Mouse (Mus musculus) left cerebral cortex, adult 11 months (tissue): Measurements from ENCODE around the gene Ssc4d.

Source experiments
- DNase-seq: peaks from one replicate; pipeline ENCODE4 v3.0.0; 2022; ENCODE audit warnings: low spot score

Gene Ssc4d

DNA sequence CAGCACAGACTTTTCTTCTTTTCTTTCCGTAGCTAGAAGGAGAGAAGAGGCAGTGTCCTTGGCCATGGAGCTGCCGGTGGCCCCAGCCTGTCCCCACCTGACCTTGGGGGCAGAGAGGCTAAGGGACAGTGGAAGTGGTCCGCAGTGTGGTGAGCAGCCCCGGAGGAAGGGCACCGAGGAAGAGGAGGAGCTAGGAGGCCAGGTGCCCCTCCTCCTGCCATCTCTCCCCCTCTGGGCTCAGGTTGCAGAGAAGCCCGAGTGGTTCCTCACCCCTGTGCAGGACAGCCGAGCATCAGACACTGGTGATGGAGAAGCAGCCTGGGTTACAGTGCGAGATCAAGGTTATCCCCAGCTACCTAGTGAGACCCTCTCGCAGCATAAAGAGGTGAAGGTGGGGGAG is at the start of gene Ssc4d:
Gene Ssc4d (minus strand): TSS at position 167 of the 400 bp plus-strand sequence.
- no peak for DNase-seq

DNA sequence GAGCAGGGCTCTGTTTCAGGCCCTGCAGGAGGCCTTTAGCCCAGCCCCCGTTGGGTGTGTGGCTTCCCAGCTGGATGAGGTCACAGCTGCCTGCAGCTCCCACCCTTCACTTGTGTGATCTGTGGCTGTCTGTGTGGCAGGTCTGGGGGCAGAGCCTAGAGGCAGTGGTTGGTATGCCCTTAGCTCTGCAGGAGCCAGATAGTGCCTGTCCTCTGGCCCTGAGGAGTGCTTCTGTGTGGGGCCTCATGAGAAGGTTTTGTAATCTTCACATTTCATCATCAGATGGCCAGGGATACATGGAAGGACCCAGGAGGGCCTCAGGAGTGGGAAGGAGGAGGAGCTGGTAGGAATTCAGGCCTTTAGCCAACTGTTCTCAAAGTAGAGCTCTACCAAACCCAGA is 45.6 kb upstream of the Ssc4d start:
- DNase-seq: no peak

- DNase-seq: no peak
These were observed 44.4 kb upstream of the Ssc4d start for GRCm38 (mm10) chr5:136018726-136019125.

DNA sequence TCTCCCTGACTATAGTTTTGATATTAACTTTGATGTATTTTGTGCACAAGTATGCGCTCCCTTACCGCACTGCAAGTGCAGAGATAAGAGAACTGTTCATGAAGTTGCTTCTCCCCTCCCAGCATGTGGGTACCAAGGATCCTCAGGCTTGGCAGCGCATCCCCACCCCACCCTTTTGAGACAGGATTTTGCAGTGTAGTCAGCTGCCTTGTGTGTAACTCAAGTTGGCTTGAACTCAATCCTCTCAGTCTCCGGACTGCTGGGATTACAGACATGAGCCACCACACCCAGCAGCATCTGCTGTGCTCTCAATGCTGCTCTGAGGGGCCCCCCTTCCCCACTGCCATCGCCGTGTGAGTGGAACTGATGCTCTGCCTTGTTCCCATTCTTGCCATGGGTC is 42.9 kb upstream of the Ssc4d start:
- no peak for DNase-seq

GRCm38 (mm10) chr5:136016014-136016876 is 41.9 kb upstream of the Ssc4d start:
- no peak for DNase-seq

GRCm38 (mm10) chr5:136015586-136015985 is 41.3 kb upstream of the Ssc4d start:
- DNase-seq: no peak

GRCm38 (mm10) chr5:136014877-136015276 is 40.5 kb upstream of the Ssc4d start:
- no peak for DNase-seq

GRCm38 (mm10) chr5:136007745-136008144 is 33.4 kb upstream of the Ssc4d start:
- DNase-seq: no peak

DNA sequence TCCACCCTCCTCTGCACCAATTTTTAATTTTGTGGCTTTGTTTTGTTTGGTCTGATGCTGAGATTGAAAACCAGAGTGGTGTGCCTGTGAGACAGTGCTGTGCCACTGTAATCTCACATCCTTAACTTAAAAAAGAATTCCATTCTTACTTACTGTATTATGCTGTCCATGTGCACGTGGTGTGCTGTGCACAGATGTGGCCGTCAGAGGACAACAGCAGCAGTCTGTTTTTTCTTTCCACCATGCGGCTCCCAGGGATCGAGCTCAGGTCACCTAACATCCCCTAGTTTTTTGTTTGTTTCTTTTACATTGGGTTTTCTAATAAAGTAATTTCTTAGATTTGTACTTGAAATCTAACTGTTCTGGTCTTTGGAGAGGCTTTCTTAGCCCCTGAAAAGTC is 30.2 kb upstream of the Ssc4d start:
- DNase-seq: no peak

DNA sequence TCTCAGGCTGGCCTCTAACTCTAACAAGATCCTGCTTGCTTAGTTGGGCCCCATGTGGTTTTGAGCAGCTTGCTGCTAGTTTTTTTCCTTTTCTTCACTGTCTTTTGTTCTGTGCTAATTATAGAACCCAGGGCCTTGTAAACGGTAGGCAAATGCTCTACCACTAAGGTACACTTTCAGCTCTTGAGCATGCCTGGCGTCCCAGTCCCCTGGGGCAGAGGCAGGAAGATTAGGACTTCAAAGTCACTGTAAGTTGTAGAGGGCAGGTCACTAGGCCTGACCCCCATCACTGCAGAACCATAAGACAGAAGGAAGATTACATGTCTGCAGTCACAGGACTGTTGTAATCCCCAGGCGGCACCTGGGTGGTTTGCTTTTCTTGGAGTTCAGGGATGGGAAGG is 28.4 kb upstream of the Ssc4d start:
- no peak for DNase-seq

DNA sequence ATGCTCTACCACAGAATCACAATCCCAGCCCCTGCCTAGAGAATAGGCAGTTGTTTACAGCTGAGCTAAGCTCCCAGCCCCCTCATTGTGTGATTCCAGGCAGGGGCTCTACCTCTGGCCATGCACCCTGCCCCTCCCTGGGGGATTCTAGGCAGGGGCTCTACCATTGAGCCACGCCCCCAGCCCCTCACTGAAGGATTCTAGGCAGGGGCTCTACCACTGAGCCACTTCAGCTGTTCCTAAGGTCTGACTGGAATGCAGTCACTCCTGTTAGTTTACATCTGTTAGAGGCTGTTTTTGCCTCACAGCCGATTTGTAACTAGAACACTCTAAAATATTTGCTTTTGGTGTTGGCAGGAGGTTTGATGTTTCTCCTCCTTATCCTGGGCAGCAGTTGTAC is 28.0 kb upstream of the Ssc4d start:
- no peak for DNase-seq

- no peak for DNase-seq
These were observed 26.9 kb upstream of the Ssc4d start for GRCm38 (mm10) chr5:136001222-136001621.

DNA sequence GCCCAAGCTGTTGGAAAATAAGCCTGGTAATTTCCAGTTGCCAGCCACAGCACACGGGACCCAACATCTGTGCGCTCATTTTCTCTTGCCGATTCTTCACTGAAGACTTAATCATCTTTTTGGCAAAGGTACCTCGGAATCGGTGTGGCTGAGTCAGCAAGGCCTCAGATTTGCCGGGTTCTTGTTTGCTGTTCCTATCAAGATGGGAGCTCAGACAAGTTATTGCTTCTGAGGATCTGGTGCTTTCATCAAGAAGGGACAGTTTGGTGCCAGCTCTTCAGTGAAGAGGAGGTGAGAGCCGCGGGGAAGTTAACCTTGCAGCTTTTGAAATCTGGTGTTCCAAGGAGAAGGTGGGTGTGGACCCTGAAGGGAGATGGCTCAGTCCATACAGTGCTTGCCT is 21.8 kb upstream of the Ssc4d start:
- DNase-seq: no peak

- peak; percentile 86 for DNase-seq
These were observed 20.7 kb upstream of the Ssc4d start, which contains the start of gene Dtx2 for GRCm38 (mm10) chr5:135994725-135995687. Gene Dtx2 (plus strand): TSS chr5:135994800.

- DNase-seq: no peak
These were observed 20.0 kb upstream of the Ssc4d start for GRCm38 (mm10) chr5:135994335-135994724.

DNA sequence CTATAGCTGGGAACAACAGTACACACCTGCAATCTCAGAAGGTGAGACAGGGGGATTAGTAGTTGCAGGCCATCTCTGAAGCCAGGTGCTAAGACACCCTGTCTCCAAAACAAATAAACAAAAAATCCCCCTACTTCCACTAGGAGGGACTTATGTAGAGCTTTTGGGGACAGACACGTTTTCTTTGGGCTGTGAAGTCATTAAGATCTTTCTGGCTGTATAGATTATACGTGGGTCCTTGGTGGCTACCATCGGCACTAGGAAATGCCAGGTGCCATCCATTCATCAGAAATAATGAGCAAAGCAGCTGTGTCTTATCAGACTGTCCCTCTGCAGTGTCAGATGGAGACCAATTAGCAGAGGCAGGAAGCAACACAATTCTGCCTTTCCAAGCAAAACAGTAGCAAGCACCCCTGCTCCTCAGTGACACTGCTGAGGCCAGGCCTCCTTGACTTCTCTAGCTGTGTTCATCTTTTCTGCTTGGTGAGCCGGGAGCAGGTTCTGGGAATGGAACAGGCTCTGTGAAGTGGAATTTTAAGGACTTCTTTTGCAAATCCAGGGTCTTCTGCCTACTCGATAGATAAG is 19.1 kb upstream of the Ssc4d start:
- no peak for DNase-seq

GRCm38 (mm10) chr5:135990601-135991000 is 16.3 kb upstream of the Ssc4d start:
- DNase-seq: no peak

GRCm38 (mm10) chr5:135987248-135987647 is 12.9 kb upstream of the Ssc4d start:
- no peak for DNase-seq

DNA sequence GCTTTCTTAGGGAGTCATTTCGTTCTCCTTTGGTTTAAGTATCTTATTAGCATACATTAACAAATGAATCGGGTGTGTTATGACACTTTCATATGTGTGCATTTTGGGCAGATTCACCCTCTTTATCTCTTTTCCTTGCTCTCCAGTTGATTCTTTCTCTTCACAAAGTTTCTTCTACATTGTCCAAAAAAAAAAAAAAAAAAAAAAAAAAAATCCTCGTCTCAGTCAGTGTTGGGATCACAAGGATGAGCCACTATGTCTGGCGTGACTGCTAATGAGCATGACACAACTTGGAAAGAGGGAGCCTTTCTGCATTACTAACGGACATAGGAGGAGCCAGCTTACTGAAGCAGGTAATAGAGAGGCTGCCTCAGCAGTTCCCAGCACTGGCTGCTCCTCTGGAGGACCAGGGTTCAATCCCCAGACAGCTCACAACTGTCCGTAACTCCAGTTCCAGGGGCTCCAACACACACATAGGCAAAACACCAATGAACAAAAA is 10.3 kb upstream of the Ssc4d start:
- no peak for DNase-seq

GRCm38 (mm10) chr5:135982398-135982797 is 8.1 kb upstream of the Ssc4d start:
- no peak for DNase-seq

DNA sequence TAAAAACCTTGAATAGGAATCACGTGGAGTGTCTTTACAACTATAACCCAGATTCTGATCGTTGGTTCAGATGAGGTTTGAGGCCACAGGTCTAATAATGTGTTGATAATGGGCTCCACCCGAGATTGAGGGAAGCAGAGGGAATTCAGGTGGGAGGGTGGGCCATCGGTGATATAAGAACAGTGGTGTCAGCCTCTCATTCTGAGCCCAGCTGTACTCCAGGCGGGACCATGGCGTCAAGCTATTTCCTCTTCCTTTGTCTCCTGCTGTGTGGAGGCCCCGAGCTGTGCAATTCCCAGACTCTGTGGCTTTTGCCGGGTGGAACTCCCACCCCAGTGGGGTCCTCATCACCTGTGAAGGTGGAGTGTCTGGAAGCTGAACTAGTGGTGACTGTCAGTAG is 5.6 kb upstream of the Ssc4d start, which contains the start of gene Zp3:
Gene Zp3 (plus strand): TSS at position 196 of the 400 bp plus-strand sequence.
- DNase-seq: no peak

DNA sequence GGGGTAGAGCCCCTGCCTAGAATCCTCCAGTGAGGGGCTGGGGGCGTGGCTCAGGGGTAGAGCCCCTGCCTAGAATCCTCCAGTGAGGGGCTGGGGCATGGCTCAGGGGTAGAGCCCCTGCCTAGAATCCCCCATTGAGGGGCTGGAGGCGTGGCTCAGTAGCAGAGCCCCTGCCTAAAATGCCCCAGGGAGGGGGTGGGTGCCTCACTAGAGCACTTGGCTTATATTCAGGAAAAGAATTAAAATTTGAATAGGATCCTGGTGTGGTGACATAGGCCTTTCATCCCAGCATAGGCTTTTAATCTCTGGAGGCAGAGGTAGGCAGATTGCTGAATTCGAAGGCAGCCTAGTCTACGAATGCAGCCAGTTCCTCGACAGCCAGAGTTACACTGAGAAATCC is 5.0 kb upstream of the Ssc4d start:
- no peak for DNase-seq
